Mouse (Mus musculus): Measurements from ENCODE around the gene Cryga. TPM values are rescaled to one million over a fixed set of nuclear protein-coding genes. Genes with fewer than 3 reads are reported as not detected.
"Not testable (repeated sequence)": the region's sequence is repeated elsewhere in the genome, so short reads cannot be mapped to it uniquely, and the experiment has no call there.

Cryga gene
- polyA plus RNA-seq, 1 experiment from 2014 or later: not detected

GRCm38 (mm10) chr1:65082188-65082587 is 21.0 kb downstream of the Cryga start, which contains the start of gene Crygb:
Gene Crygb, minus strand, starts transcription at chr1:65082288.
- Histone ChIP-seq H3K27ac (no peak within 1 kb of the TSS), H3K4me1 (replicated peaks) (no peaks in the 10 kb centered on the region), H3K4me2 (replicated peaks) (no peak within 1 kb of the TSS), H3K9me3 (no peaks in the 10 kb centered on the region), H3K4me3 (replicated peaks) (no peak within 1 kb of the TSS), H3K36me3 (no peaks in the 10 kb centered on the region), H3K9ac (no peak within 1 kb of the TSS), H3K27me3 (replicated peaks) (no peaks in the 10 kb centered on the region)
- WGBS: 43% methylated on average over 7 of the region's 7 CpGs
- no peak for ATAC-seq

- WGBS: 11% methylated on average over 5 of the region's 5 CpGs
Observed at GRCm38 (mm10) chr1:65075607-65076006, 27.6 kb downstream of the Cryga start.

GRCm38 (mm10) chr1:65073589-65073988 is 29.6 kb downstream of the Cryga start, which contains the start of gene Crygc:
Gene Crygc, minus strand, starts transcription at chr1:65073689.
- Histone ChIP-seq H3K4me2 (replicated peaks) (no peak within 1 kb of the TSS), H3K9me3 (no peaks in the 10 kb centered on the region), H3K9ac (no peak within 1 kb of the TSS), H3K36me3 (no peaks in the 10 kb centered on the region), H3K27me3 (replicated peaks) (no peaks in the 10 kb centered on the region), H3K4me3 (replicated peaks) (no peak within 1 kb of the TSS), H3K27ac (no peak within 1 kb of the TSS), H3K4me1 (replicated peaks) (no peaks in the 10 kb centered on the region)
- no peak for ATAC-seq
- 72% methylated on average over 6 of the region's 6 CpGs for WGBS

More at GRCm38 (mm10) chr1:65075607-65076006, 27.6 kb downstream of the Cryga start:
- H3K4me1 ChIP-seq (replicated peaks): no peaks in the 10 kb centered on the region
- no peaks in the 10 kb centered on the region for H3K36me3 ChIP-seq
- ATAC-seq: no peak
- no peak overlapping the region for H3K9ac ChIP-seq
- no peak overlapping the region for H3K27ac ChIP-seq
- no peaks in the 10 kb centered on the region for H3K27me3 ChIP-seq (replicated peaks)
- H3K9me3 ChIP-seq: no peaks in the 10 kb centered on the region
- no peak overlapping the region for H3K4me3 ChIP-seq (replicated peaks)
- no peak overlapping the region for H3K4me2 ChIP-seq (replicated peaks)

- no peak overlapping the region for H3K9ac ChIP-seq
- H3K4me1 ChIP-seq (replicated peaks): no peaks in the 10 kb centered on the region
- H3K4me2 ChIP-seq (replicated peaks): no peak overlapping the region
- no peak overlapping the region for H3K4me3 ChIP-seq (replicated peaks)
- H3K9me3 ChIP-seq: no peaks in the 10 kb centered on the region
- H3K27ac ChIP-seq: no peak overlapping the region
- no peaks in the 10 kb centered on the region for H3K36me3 ChIP-seq
- ATAC-seq: no peak
- no peaks in the 10 kb centered on the region for H3K27me3 ChIP-seq (replicated peaks)
Observed at GRCm38 (mm10) chr1:65067842-65068241, 35.3 kb downstream of the Cryga start.

GRCm38 (mm10) chr1:65064201-65064600 is 39.0 kb downstream of the Cryga start:
- ATAC-seq: no peak
- Histone ChIP-seq H3K4me2 (replicated peaks) (no peak overlapping the region), H3K4me1 (replicated peaks) (no peaks in the 10 kb centered on the region), H3K27me3 (replicated peaks) (no peaks in the 10 kb centered on the region), H3K9me3 (no peaks in the 10 kb centered on the region), H3K27ac (no peak overlapping the region), H3K9ac (no peak overlapping the region), H3K4me3 (replicated peaks) (no peak overlapping the region), H3K36me3 (no peaks in the 10 kb centered on the region)
- WGBS: 82% methylated on average over 15 of the region's 15 CpGs

GRCm38 (mm10) chr1:65063352-65063751 is 39.8 kb downstream of the Cryga start, which contains the start of gene Crygd:
Gene Crygd, minus strand, starts transcription at chr1:65063452.
- Histone ChIP-seq H3K4me2 (replicated peaks) (no peak within 1 kb of the TSS), H3K27ac (no peak within 1 kb of the TSS), H3K9me3 (no peaks in the 10 kb centered on the region), H3K4me1 (replicated peaks) (no peaks in the 10 kb centered on the region), H3K4me3 (replicated peaks) (no peak within 1 kb of the TSS), H3K9ac (no peak within 1 kb of the TSS), H3K36me3 (no peaks in the 10 kb centered on the region), H3K27me3 (replicated peaks) (no peaks in the 10 kb centered on the region)
- ATAC-seq: no peak
- WGBS: 87% methylated on average over 8 of the region's 8 CpGs

GRCm38 (mm10) chr1:65052140-65052539 is 51.0 kb downstream of the Cryga start:
- Histone ChIP-seq H3K36me3 (no peaks in the 10 kb centered on the region), H3K4me2 (replicated peaks) (no peak overlapping the region), H3K27ac (no peak overlapping the region), H3K9me3 (no peaks in the 10 kb centered on the region), H3K27me3 (replicated peaks) (no peaks in the 10 kb centered on the region), H3K4me1 (replicated peaks) (no peaks in the 10 kb centered on the region), H3K9ac (no peak overlapping the region), H3K4me3 (replicated peaks) (no peak overlapping the region)
- WGBS: 35% methylated on average over 2 of the region's 2 CpGs
- ATAC-seq: no peak

- no peak overlapping the region for H3K9ac ChIP-seq
- H3K27me3 ChIP-seq (replicated peaks): no peaks in the 10 kb centered on the region
- 67% methylated on average over 7 of the region's 7 CpGs for WGBS
- no peak overlapping the region for H3K4me2 ChIP-seq (replicated peaks)
- H3K4me1 ChIP-seq (replicated peaks): no peaks in the 10 kb centered on the region
- no peak for ATAC-seq
- H3K27ac ChIP-seq: no peak overlapping the region
- no peaks in the 10 kb centered on the region for H3K36me3 ChIP-seq
- no peaks in the 10 kb centered on the region for H3K9me3 ChIP-seq
- H3K4me3 ChIP-seq (replicated peaks): no peak overlapping the region
Observed at GRCm38 (mm10) chr1:65051696-65052095, 51.5 kb downstream of the Cryga start.

- ATAC-seq; H3K27ac ChIP-seq; H3K4me1 ChIP-seq (replicated peaks); H3K9ac ChIP-seq; H3K4me3 ChIP-seq (replicated peaks); H3K27me3 ChIP-seq (replicated peaks); H3K36me3 ChIP-seq; H3K9me3 ChIP-seq; H3K4me2 ChIP-seq (replicated peaks): not testable (repeated sequence)
- WGBS: 58% methylated on average over 8 of the region's 12 CpGs
Observed at GRCm38 (mm10) chr1:65050952-65051351, 52.2 kb downstream of the Cryga start, which contains the start of gene Cryge. Gene Cryge, minus strand, starts transcription at chr1:65051149.

Other genes with a start within 250 kb of the Cryga start
- 4.7 and 5.9 TPM in 2 replicates for gene Plekhm3, start 146.5 kb downstream of the Cryga start, polyA plus RNA-seq (2015; fragmentation: Nextera tagmentation; extraction: Ambion mirVana)
- 0.49 and 2.0 TPM in 2 replicates for gene Akr1cl, start 70.6 kb downstream of the Cryga start, polyA plus RNA-seq (2015; fragmentation: Nextera tagmentation; extraction: Ambion mirVana)
- not detected in 2 replicates for gene Cryge, start 52.2 kb downstream of the Cryga start, polyA plus RNA-seq (2015; fragmentation: Nextera tagmentation; extraction: Ambion mirVana)
- not detected in 2 replicates for gene Crygd, start 39.9 kb downstream of the Cryga start, polyA plus RNA-seq (2015; fragmentation: Nextera tagmentation; extraction: Ambion mirVana)
- gene Crygc, start 29.7 kb downstream of the Cryga start, polyA plus RNA-seq (2015; fragmentation: Nextera tagmentation; extraction: Ambion mirVana): not detected in 2 replicates
- gene Crygb, start 21.1 kb downstream of the Cryga start, polyA plus RNA-seq (2015; fragmentation: Nextera tagmentation; extraction: Ambion mirVana): not detected in 2 replicates
- gene Gm28845, start 16.2 kb upstream of the Cryga start, polyA plus RNA-seq (2015; fragmentation: Nextera tagmentation; extraction: Ambion mirVana): not detected in 2 replicates
- gene D630023F18Rik, start 19.8 kb upstream of the Cryga start, polyA plus RNA-seq (2015; fragmentation: Nextera tagmentation; extraction: Ambion mirVana): 0.13 and 0.28 TPM in 2 replicates
- 243 TPM in 2 replicates for gene Idh1, start 83.1 kb upstream of the Cryga start, polyA plus RNA-seq (2015; fragmentation: Nextera tagmentation; extraction: Ambion mirVana)
- 8.3 and 8.6 TPM in 2 replicates for gene Pikfyve, start 83.3 kb upstream of the Cryga start, polyA plus RNA-seq (2015; fragmentation: Nextera tagmentation; extraction: Ambion mirVana)
- not detected in 2 replicates for gene Pth2r, start 178.7 kb upstream of the Cryga start, polyA plus RNA-seq (2015; fragmentation: Nextera tagmentation; extraction: Ambion mirVana)